Mouse (Mus musculus) ovary, postnatal 36 days (tissue): Measurements from ENCODE around the gene Marveld3.

Experiments
- DNase-seq: peaks from one replicate; pipeline ENCODE4 v3.0.0; 2022; ENCODE audit warnings: low spot score, mixed read lengths

Gene Marveld3

DNA sequence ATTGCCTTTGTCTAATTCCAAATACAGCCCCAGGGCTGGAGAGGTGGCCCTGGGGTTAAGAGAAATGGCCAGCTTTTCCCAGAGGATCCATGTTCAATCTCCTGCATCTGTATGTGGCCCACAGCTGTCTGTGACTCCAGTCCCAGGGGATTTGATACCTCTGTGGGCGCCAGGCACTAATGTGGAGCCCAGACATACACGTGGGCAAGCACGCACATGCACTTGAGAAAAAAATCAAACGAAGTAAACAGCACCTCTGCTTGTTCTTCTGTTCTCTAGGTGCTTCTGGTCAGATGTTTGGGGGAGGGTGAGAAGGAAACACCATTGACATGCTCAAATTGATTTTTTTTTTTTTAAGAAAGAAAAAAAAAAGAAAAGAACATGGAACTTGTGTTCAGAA lies 2.1 kb upstream of the Marveld3 start:
- no peak for DNase-seq

DNA sequence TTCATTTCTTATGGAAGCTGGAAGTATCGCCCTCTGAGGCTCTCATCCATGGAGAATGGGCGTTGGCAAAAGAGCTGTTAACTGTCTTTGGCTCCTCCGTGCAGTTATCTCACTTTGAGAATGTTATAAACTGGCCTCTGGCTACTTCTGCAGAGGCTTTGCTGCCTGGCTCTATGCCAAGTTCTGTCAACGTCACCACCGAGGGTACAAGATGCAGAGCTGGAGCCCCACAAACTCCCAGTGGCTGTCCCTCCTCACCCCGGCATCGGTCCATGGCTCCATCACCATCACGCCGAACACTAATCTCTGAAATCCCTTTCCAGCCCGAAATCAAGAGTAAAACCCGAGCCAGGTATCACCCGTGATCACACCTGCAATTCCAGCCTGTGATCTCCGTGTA lies 1.4 kb upstream of the Marveld3 start:
- DNase-seq = no peak

DNA sequence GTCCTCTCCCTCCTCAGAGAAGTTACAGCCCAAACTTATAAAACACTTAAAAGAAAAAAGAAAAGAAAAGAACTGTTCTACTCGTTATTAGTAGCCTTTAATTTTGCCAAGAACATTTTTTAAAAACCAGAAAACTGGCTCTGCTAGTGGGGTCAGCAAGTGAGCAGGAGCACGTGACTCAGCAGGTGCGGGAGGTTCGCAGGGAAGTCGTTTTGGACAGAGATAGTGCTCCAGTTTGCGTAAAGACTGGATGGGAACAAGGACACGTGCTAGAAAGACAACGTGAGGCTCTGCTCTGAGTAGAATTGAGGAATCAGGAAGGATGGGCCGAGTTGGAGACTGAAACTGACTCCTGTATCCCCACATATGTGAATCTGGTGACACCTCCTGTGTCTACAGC lies 893 bp upstream of the Marveld3 start:
- no peak for DNase-seq

DNA sequence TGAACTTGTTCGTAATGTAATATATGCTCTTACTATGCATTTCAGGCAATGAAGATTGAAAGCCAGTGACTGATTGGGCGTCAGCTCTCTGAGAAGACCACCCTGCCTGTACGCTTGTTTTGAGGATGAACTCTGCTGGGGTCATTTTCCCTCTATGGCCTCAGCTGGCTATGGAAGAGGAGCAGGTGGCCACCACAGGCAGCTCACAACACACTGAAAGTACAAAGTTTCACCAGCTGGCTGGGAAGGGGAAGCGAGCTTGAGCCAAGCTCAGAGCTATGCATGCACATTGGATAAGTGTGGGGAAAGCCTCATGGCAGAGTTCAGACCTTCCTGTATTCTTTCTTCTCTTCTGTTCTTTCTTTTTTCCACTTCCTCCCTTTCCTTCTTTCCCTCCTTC lies 2.9 kb downstream of the Marveld3 start:
- DNase-seq = no peak

DNA sequence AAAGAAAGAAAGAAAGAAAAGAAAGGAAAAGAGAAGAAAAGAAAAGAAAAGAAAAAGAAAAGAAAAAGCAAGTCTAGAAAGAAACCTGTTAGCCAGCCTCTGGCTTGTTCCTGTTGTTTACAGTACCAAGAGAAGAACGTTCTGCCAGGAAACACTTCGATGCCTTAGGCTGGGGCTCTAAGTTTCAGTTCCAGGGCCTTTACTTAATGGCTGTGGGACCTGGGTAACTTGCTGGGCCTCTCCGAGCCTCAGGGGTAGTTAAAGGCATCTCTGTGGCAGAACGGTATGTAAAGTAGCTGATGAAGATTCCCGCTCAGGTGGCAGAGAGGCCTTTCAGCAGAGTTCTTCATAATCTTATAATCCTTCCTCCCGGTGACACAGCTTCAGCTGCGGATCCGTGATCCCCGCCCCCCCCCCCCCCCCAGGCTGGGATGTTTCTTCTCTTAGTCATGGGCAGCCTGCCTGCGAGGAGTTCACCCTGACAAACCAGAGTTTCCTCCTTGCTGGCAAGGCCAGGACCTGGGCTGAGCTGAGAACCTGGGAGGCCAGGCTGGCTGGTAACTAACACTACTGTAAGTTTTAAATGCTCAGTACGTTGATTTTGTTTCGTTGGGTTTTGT lies 3.9 kb downstream of the Marveld3 start:
- DNase-seq = peak; percentile 35

- DNase-seq = no peak
Measured at GRCm38 (mm10) chr8:109957167-109958028, 4.6 kb downstream of the Marveld3 start.

GRCm38 (mm10) chr8:109954486-109954948 lies 7.5 kb downstream of the Marveld3 start:
- DNase-seq = no peak

DNA sequence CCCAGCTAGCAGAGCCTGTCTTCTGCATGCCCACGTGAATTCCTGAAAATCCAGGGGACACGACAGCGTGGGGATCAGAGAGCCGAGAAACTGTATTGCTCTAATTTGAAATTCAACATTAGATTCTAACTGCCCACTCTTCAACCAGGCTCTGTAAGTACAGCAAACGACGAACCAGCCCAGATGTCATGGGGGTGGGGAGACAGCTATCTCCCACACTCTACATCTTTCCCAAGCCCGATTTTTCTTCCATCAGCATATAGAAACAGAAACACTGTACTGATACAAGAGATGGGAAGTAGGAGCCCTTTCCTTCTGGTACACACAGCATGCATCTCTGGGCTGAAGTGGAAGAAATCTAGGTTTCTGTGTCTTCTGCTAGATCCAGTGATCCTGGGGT lies 9.8 kb downstream of the Marveld3 start:
- no peak for DNase-seq

DNA sequence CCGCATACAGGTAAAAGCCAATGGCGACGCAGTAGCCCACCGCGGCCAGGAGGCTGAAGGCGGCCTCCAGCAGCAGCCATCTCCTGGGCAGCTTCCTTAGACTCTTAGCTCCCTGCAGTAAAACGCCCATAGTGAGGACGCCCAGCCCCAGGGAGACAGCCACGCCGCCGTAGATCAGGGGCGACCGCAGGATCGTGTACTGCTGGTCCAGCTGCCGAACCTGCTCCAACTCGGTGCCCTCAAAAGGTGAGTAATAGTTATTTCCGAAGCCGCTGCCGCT lies 13.8 kb downstream of the Marveld3 start:
- no peak for DNase-seq

DNA sequence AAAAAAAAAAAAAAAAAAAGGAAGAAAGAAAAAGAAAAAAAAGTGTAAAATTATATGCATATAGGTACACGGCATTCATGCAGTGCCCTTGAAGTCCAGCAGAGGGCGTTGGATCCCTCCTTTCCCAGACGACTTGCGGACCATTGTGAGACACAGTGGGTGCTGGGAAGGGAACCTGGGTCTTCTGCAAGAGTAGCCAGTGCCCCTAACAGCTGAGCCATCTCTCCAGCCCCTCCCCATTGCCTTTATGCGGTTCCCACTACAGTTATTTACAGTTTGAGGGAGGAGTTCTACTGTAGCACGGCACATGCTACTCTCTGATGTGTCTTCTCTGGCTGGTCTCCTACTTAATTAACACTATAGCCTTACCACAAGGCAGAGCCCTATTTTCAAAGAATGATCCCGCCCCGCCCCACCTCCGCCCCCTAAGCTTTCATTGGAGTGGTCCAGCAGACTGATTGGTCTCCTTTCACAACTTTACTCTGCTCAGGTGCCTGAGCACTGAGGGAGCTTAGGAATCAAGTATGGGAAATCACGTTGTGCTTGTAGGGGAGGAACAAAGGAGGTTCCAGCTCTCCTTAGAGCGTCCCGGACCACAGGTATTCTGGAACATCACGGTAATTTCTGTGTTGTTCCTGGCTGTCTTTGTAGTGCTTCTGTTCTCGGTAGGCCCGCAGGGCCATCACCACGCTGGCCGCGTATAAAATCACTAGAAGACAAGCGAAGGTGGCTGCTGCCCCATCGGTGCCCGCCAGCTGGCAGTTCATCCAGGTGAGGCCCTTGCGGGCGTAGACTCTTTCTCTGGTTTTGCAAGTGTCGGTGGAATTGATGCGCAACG lies 14.3 kb downstream of the Marveld3 start:
- DNase-seq = peak; percentile 43

- no peak for DNase-seq
Measured at GRCm38 (mm10) chr8:109946272-109946671, 15.7 kb downstream of the Marveld3 start.

- no peak for DNase-seq
Measured at GRCm38 (mm10) chr8:109945694-109946093, 16.3 kb downstream of the Marveld3 start.

- no peak for DNase-seq
Measured at GRCm38 (mm10) chr8:109945153-109945632, 16.8 kb downstream of the Marveld3 start.

DNA sequence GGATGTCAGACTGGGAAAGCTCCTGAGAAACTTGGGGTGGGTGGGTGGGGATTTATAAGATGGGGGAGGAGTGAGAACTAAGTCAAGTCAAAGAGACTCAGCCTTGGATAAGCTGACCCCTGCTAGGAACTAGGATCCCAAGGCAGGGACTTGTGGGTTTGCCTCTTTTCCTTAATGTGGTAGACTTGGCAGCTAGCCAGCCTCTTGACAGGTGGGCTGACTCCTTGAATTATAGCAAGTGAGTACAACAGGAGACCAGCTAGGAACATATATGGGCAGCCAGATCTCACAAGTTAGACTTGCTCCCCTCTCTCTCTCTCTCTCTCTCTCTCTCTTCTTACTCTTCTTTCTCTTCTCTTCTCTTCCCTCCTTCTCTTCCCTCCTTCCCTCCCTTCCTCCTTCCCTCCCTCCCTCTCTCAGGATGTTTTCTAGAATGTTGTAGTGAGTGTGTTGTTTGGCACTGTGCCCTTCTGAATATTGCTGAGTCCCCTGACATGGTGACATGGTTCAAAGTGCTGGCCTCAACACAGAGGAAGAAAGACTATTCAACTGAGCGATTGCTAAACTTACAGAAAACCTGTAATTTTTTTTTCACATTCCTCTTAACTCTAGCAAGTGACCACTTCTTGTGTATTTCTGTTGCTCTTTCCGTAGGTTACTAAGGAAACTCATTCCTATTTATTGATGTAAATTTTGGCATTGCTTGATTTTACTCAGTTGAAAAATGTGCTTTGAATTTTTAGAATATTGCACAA lies 20.2 kb downstream of the Marveld3 start:
- DNase-seq = no peak

- DNase-seq = no peak
Measured at GRCm38 (mm10) chr8:109920406-109921390, 41.3 kb downstream of the Marveld3 start.

GRCm38 (mm10) chr8:109917277-109917676 lies 44.7 kb downstream of the Marveld3 start:
- DNase-seq = peak; percentile 15

- no peak for DNase-seq
Measured at GRCm38 (mm10) chr8:109907376-109907775, 54.6 kb downstream of the Marveld3 start.

DNA sequence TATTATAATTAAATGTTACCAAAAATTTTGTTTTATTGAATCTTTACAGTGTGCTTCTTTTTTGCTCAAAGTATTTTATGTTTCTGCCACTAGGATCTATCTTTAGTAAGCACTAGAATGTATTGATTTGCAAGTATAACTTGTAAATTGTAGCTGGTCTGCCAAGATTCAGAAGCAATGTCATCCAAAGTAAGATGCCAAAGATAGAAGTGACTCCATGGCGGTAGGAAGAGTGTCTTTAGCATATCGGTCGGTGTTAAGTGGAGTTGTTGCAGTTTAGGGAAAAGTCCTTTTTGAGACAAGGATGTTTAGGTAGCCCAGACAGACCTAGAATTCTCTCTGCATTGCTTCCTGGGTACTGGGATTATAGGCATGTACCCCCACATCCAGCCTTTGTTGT lies 55.1 kb downstream of the Marveld3 start:
- no peak for DNase-seq

- DNase-seq = no peak
Measured at GRCm38 (mm10) chr8:109904928-109905668, 56.9 kb downstream of the Marveld3 start.

- DNase-seq = no peak
Measured at GRCm38 (mm10) chr8:109903909-109904469, 58.0 kb downstream of the Marveld3 start.
